Mouse (Mus musculus): Measurements from ENCODE around the gene Slc45a1.
"Not testable (repeated sequence)": the region's sequence is repeated elsewhere in the genome, so short reads cannot be mapped to it uniquely, and the experiment has no call there.

Gene Slc45a1

GRCm38 (mm10) chr4:150600503-150600902, 51.5 kb downstream of the Slc45a1 start:
- DNase-seq = not testable (repeated sequence)

- DNase-seq = peak; percentile 50
These were observed 52.6 kb downstream of the Slc45a1 start for GRCm38 (mm10) chr4:150599119-150599992.

GRCm38 (mm10) chr4:150598686-150599085, 53.3 kb downstream of the Slc45a1 start:
- DNase-seq = no peak

- no peak for DNase-seq
These were observed 56.0 kb downstream of the Slc45a1 start for GRCm38 (mm10) chr4:150595991-150596390.

GRCm38 (mm10) chr4:150595071-150595470, 56.9 kb downstream of the Slc45a1 start:
- no peak for DNase-seq

GRCm38 (mm10) chr4:150594298-150594829, 57.6 kb downstream of the Slc45a1 start:
- no peak for DNase-seq

- DNase-seq = no peak
These were observed 58.3 kb downstream of the Slc45a1 start for GRCm38 (mm10) chr4:150593473-150594217.

- DNase-seq = no peak
These were observed 59.9 kb downstream of the Slc45a1 start for GRCm38 (mm10) chr4:150592087-150592486.

GRCm38 (mm10) chr4:150591602-150592001, 60.4 kb downstream of the Slc45a1 start:
- no peak for DNase-seq

- DNase-seq = no peak
These were observed 61.2 kb downstream of the Slc45a1 start for GRCm38 (mm10) chr4:150590621-150591282.

GRCm38 (mm10) chr4:150588300-150588621, 63.7 kb downstream of the Slc45a1 start:
- no peak for DNase-seq

- no peak for DNase-seq
These were observed 64.2 kb downstream of the Slc45a1 start for GRCm38 (mm10) chr4:150587597-150588299.

GRCm38 (mm10) chr4:150586275-150586674, 65.7 kb downstream of the Slc45a1 start:
- no peak for DNase-seq

- DNase-seq = no peak
These were observed 66.2 kb downstream of the Slc45a1 start for GRCm38 (mm10) chr4:150585800-150586199.

GRCm38 (mm10) chr4:150583777-150584135, 68.2 kb downstream of the Slc45a1 start:
- DNase-seq = no peak

- DNase-seq = peak; percentile 77
These were observed 68.8 kb downstream of the Slc45a1 start for GRCm38 (mm10) chr4:150582966-150583776.

- no peak for DNase-seq
These were observed 69.8 kb downstream of the Slc45a1 start for GRCm38 (mm10) chr4:150581931-150582723.
